Mouse (Mus musculus) lung, postnatal 14 days (tissue): ENCODE results near the gene Muc3a.

Experiments used
- DNase-seq: peaks from one replicate; pipeline ENCODE4 v3.0.0; 2021

Muc3a gene

DNA sequence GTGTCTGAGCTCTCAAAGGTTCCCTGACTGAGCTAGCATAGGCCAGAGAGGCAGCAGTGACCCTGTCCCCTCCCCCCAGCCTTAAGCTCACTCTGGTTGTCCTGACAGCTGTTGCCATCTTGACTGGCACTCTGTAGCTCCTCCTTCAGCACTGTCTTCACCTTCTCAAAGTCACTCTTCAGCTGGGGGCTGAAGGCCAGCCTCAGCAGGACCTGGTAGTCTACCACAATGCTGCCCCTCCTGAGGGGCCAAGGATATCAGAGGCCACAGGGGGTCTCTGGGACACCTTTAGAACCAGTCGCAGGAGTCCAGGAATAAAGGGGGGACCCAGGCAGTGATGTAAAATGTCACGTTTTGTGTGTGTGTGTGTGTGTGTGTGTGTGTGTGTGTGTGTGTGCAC is at the start of gene Muc3a:
Gene Muc3a, minus strand, starts transcription at position 101 of the 400 bp plus-strand sequence.
- no peak for DNase-seq

GRCm38 (mm10) chr5:137211114-137211829 is 917 bp downstream of the Muc3a start:
- DNase-seq: no peak

- no peak for DNase-seq
Measured at GRCm38 (mm10) chr5:137210689-137211088, 1.5 kb downstream of the Muc3a start.

- DNase-seq: no peak
Measured at GRCm38 (mm10) chr5:137205301-137205700, 6.9 kb downstream of the Muc3a start.

DNA sequence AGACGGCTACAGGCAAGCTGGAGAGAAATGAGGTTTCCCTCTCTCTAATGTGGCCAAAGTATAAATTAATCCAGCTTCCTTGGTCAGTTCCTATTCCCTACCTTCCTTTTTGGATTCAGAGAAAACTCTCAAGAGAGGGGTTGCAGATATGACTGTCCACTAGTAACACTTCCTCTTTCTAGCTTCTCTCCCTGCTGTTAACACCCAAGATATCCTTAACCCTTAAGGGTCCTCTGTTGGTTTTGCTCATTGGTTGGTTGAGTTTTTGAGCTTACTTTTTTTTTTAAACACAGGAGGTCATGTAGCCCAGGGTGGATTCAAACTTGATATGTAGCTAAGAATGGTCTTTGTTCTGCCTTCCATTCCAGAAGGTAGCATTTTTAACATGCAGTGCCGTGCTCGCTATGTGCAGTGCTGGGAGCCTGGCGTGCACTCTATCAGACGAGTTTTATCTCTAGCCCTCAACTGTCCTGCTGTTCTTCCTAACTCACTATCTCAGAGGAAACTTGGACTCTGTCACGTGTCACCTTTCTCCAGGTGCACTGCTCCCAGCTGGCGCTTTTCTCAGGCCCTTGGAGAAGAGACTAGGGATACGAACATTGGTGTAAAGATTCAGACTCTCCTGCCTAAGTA is 17.6 kb downstream of the Muc3a start:
- DNase-seq: no peak

GRCm38 (mm10) chr5:137193279-137193952 is 18.8 kb downstream of the Muc3a start:
- DNase-seq: no peak

DNA sequence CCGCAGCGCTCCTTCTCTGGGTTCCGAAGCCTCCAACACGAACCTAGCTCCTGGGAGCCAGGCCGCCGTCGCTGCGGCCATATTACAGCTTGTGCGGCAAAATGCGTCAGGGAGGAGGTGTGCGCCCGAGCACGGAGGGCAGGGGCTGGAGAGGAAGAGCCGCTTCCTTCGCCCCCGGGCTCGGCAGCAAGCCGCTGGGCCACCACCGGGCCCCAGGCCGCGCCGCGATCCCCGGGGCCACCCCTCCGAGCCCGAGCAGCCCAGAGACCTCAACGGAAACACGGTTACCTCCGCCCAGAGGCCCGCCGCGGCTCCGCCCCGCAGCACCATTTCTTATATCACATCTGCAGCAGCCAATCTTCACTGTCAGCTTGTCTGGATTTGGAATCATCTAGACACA is 22.9 kb downstream of the Muc3a start:
- no peak for DNase-seq

- no peak for DNase-seq
Measured at GRCm38 (mm10) chr5:137185362-137185761, 26.8 kb downstream of the Muc3a start.

- DNase-seq: no peak
Measured at GRCm38 (mm10) chr5:137179646-137180374, 32.4 kb downstream of the Muc3a start.

GRCm38 (mm10) chr5:137173967-137174366 is 38.2 kb downstream of the Muc3a start:
- DNase-seq: no peak

DNA sequence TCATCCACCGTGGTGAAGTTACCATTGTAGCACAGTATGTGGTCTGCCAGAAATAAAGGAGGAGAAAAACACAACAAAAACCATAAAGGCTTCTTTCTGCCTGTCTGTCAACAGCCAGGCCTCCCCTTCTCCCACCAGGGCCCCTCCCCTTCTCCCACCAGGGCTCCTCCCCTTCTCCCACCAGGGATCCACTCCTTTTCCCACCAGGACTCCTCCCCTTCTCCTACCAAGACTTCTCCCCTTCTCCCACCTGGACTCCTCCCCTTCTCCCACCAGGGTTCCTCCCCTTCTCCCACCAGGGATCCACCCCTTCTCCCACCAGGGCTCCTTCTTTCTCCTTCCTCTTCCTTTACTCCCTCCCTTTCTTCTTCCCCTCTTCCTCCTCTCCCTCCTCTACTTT is 39.6 kb downstream of the Muc3a start:
- DNase-seq: no peak

GRCm38 (mm10) chr5:137171478-137171877 is 40.7 kb downstream of the Muc3a start:
- DNase-seq: no peak

DNA sequence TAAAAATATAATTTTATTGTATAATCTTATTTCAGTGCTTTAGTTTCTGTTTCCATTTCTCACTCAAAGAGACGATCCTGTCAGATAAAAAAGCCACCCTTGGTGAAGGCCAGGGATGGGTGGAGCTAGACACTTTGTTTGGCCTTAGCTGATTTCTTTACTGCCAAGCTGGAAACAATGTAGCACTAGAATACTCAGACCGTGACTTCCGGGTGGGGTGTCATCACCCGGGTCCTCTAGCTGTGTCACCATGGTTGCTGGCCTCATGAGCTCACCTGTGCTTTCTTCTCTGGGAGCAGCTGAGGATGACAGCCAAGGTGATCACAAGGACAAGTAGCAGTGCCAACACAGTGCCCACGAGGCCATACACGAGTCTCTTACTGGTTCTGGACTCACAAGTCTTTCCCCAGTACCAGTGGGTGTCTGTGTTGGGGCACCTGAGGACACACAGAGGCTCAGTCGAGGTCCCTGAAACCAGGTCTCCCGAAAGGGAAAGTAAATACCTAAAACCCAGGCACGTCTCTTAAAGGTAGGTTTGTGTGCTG is 41.3 kb downstream of the Muc3a start:
- no peak for DNase-seq

DNA sequence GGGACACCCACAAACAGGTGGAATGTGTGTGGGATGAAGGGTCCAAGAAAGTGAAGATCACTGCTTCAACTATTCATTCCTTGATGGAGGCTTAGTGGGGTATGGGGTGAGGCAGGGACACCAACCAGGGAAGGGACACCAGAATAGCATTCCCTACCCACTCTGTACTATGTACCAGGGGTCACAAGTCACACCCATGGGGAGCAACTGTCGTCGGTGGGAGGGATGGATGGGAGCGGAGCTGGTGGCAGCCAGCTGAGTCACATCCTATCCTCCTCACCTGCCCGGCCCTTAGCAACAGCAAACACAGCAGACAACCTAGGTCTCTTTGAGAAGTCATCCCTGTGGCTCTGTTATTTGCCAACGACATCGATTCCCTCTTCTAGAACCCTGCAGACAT is 44.6 kb downstream of the Muc3a start:
- no peak for DNase-seq

- no peak for DNase-seq
Measured at GRCm38 (mm10) chr5:137166012-137166411, 46.2 kb downstream of the Muc3a start.

- no peak for DNase-seq
Measured at GRCm38 (mm10) chr5:137161853-137162252, 50.3 kb downstream of the Muc3a start.

DNA sequence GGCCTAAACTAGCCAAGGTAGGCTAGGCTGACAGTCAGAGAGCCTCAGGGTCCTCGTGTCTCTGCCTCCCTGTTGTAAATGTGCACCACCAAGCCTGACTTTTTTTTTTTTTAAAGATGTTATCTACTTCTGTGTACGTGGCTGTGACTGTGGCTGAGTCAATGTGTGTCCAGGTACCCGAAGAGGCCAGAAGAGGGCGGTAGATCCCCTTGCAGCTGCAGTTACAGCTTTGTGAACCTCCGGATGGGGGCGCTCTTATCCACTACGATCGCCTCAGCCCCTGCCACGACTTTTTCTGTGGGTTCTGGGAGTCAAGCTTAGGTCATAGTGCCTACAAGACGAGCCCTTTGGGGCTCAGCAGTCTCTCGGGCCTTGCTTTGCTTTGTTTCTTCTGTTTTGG is 52.7 kb downstream of the Muc3a start:
- peak; percentile 57 for DNase-seq
